14 mouse cellular contexts compared by ENCODE assay signal in genomic region chr13:92656815-92657513, GRCm38 (mm10). TPM values are rescaled to one million over a fixed set of nuclear protein-coding genes. Genes with fewer than 3 reads are reported as not detected.
DNase-seq lines count a peak whose midpoint lies in the region; ATAC-seq and TF ChIP-seq lines count a peak whose summit lies in the region.
"Had no signal": no experiment of that assay in that cellular context is flagged by ENCODE, and none has a peak within 500 bp of the region (broad histone marks: within the 10 kb centered on the region; RNA-seq: fewer than 3 reads in every experiment).

No protein-coding gene starts in this region.

- H3K4me1 ChIP-seq in liver, adult 2 months (ENCODE audit: control insufficient read depth, insufficient read depth, low read length) = peaks cover 18% of the 10 kb centered on the region
- H3K4me1 ChIP-seq in liver, embryonic 12.5 days = peaks cover 23% of the 10 kb centered on the region
- H3K4me1 ChIP-seq in cortical plate, adult 2 months (ENCODE audit: control insufficient read depth, insufficient read depth, low read length) = peaks cover 10% of the 10 kb centered on the region
- H3K4me1 ChIP-seq in hindbrain, postnatal 0 days (ENCODE audit: insufficient read depth, low read length) = peaks cover 9% of the 10 kb centered on the region; the same call in 1 of the 2 replicates

- H3K4me2 ChIP-seq in liver, embryonic 12.5 days = no peak overlapping the region
- H3K4me2 ChIP-seq in hindbrain, postnatal 0 days (ENCODE audit: low read depth, low read length) = no peak overlapping the region
- H3K4me2 ChIP-seq: forebrain, embryonic 12.5 days; neural tube, embryonic 13.5 days had no signal

- no peak overlapping the region for H3K27ac ChIP-seq in liver, adult 2 months (replicated peaks; ENCODE audit: insufficient read depth, low read depth, low read length)
- H3K27ac ChIP-seq in liver, embryonic 12.5 days = no peak overlapping the region
- H3K27ac ChIP-seq in cortical plate, adult 2 months (ENCODE audit: insufficient read depth, low read length) = peak overlapping the region; percentile 84; the same call in 1 of the 2 replicates
- no peak overlapping the region for H3K27ac ChIP-seq in hindbrain, postnatal 0 days
- H3K27ac ChIP-seq: forebrain, embryonic 12.5 days; neural tube, embryonic 13.5 days had no signal

- peaks cover 2% of the 10 kb centered on the region; the same call in 1 of the 2 replicates for H3K36me3 ChIP-seq in liver, adult 2 months (ENCODE audit: control insufficient read depth, insufficient read depth, low read length)
- H3K36me3 ChIP-seq in liver, embryonic 12.5 days = peaks cover 15% of the 10 kb centered on the region
- no peaks in the 10 kb centered on the region; the same call in 1 of the 2 replicates for H3K36me3 ChIP-seq in hindbrain, postnatal 0 days (ENCODE audit: insufficient read depth, low read length)
- H3K36me3 ChIP-seq: forebrain, embryonic 12.5 days had no signal

- intact Hi-C loops in gastrocnemius, postnatal 36 days (cut with DNase I) = no loop called here

- DNase-seq in gastrocnemius, adult 18-20 months (ENCODE audit: low spot score) = peak; percentile 24
- DNase-seq in gastrocnemius, postnatal 36 days = no peak
- DNase-seq in liver, adult 2 months (ENCODE audit: extremely low read depth, low read depth, low spot score) = peak; percentile 16
- no peak for DNase-seq in hindbrain, postnatal 0 days (ENCODE audit: low spot score)
- DNase-seq: adrenal gland, postnatal 36 days; lung, adult 18-20 months; spleen, adult 18-20 months had no signal

- H3K9ac ChIP-seq in liver, adult 2 months (ENCODE audit: low read depth, low read length) = no peak overlapping the region
- no peak overlapping the region for H3K9ac ChIP-seq in liver, embryonic 12.5 days
- H3K9ac ChIP-seq in hindbrain, postnatal 0 days (replicated peaks; ENCODE audit: low read length) = no peak overlapping the region
- H3K9ac ChIP-seq: forebrain, embryonic 12.5 days; neural tube, embryonic 13.5 days had no signal

- 52% methylated on average over 4 of the region's 4 CpGs for WGBS in liver, adult 2 months
- WGBS in liver, embryonic 12.5 days (ENCODE audit: insufficient replicate concordance) = 80% methylated on average over 4 of the region's 4 CpGs
- 64% methylated on average over 4 of the region's 4 CpGs for WGBS in hindbrain, postnatal 0 days

- ATAC-seq in liver, embryonic 12.5 days = no peak
- no peak for ATAC-seq in hindbrain, postnatal 0 days
- no peak for ATAC-seq in megakaryocyte, adult 5-6 weeks (ENCODE audit: poor library complexity, severe bottlenecking)
- ATAC-seq: inflammation-experienced regulatory T-cells, adult 6 months had no signal

- no peaks in the 10 kb centered on the region for H3K27me3 ChIP-seq in liver, adult 2 months (ENCODE audit: control insufficient read depth, insufficient read depth, low read length)
- H3K27me3 ChIP-seq in liver, embryonic 12.5 days (replicated peaks) = no peaks in the 10 kb centered on the region
- no peaks in the 10 kb centered on the region for H3K27me3 ChIP-seq in hindbrain, postnatal 0 days (ENCODE audit: insufficient read depth, low read length)
- H3K27me3 ChIP-seq: forebrain, embryonic 12.5 days; neural tube, embryonic 13.5 days had no signal

- H3K4me3 ChIP-seq in liver, adult 2 months (ENCODE audit: insufficient read depth, low read depth, low read length) = no peak overlapping the region
- no peak overlapping the region for H3K4me3 ChIP-seq in liver, embryonic 12.5 days
- H3K4me3 ChIP-seq in cortical plate, adult 2 months (ENCODE audit: insufficient read depth, low read length) = no peak overlapping the region
- H3K4me3 ChIP-seq in hindbrain, postnatal 0 days (ENCODE audit: low read length) = no peak overlapping the region
- H3K4me3 ChIP-seq: forebrain, embryonic 12.5 days; neural tube, embryonic 13.5 days had no signal

- H3K79me2 ChIP-seq in liver, adult 2 months (ENCODE audit: control insufficient read depth, insufficient read depth, low read length) = 0 out of 2 replicates have a peak, but pooled peaks cover 3% of the 10 kb centered on the region

- no peak for TF ChIP-seq POLR2A in liver, adult 2 months (IDR thresholded peaks at IDR 0.05; ENCODE audit: extremely low read depth, insufficient read depth, low read length)
- no peak for TF ChIP-seq POLR2A in cortical plate, adult 2 months (IDR thresholded peaks at IDR 0.05; ENCODE audit: extremely low read depth, insufficient read depth, low read length)

- H3K9me3 ChIP-seq in liver, embryonic 12.5 days (replicated peaks) = no peaks in the 10 kb centered on the region
- no peaks in the 10 kb centered on the region for H3K9me3 ChIP-seq in hindbrain, postnatal 0 days (ENCODE audit: low read length)
- H3K9me3 ChIP-seq: forebrain, embryonic 12.5 days; G1E; neural tube, embryonic 13.5 days had no signal

- no peak for TF ChIP-seq CTCF in liver, adult 2 months (IDR thresholded peaks at IDR 0.05; ENCODE audit: low read depth, low read length)
- no peak for TF ChIP-seq CTCF in cortical plate, adult 2 months (IDR thresholded peaks at IDR 0.05; ENCODE audit: extremely low read depth, insufficient read depth, low read length)
- no peak for TF ChIP-seq CTCF in hindbrain, postnatal 0 days (IDR thresholded peaks at IDR 0.05; ENCODE audit: low read depth)

RNA-seq across cellular contexts. Expression of gene Serinc5, which starts 46.1 kb away (rescaled TPM):
- 1 to 10 TPM; 2.1 to 2.9 TPM for total RNA-seq in gastrocnemius, adult 18-20 months (2021)
- total RNA-seq in gastrocnemius, postnatal 36 days (2021) = 1 to 10 TPM; 4.1 to 4.4 TPM
- total RNA-seq in liver, adult 2 months (2014; rRNA removed) = 18.0 and 24.1 TPM in 2 replicates
- polyA plus RNA-seq in liver, adult 2 months (2012; rRNA removed) = 10.9 and 14.3 TPM in 2 replicates
- 26.7 and 27.6 TPM in 2 replicates for polyA plus RNA-seq in liver, embryonic 12.5 days (2016; fragmentation: Nextera tagmentation; extraction: Ambion mirVana)
- 64.5 and 69.0 TPM in 2 replicates for polyA plus RNA-seq in cortical plate, adult 2 months (2012; rRNA removed)
- 42.8 and 52.5 TPM in 2 replicates for total RNA-seq in hindbrain, postnatal 0 days (2014; rRNA removed)
- 14.3 and 14.8 TPM in 2 replicates for polyA plus RNA-seq in hindbrain, postnatal 0 days (2015; fragmentation: Nextera tagmentation; extraction: Ambion mirVana)
- total RNA-seq in megakaryocyte, adult 5-6 weeks (2015) = 10.8 and 12.0 TPM in 2 replicates
- total RNA-seq in megakaryocyte, adult 5-6 weeks (2017) = 9.7 and 11.8 TPM in 2 replicates

Comparison
In these comparisons a context has a peak if more than half of its experiments do, and no peak if none do; other contexts are left out.
1. DNase-seq: peak in gastrocnemius, adult 18-20 months (single experiment) and liver, adult 2 months (single experiment); none in gastrocnemius, postnatal 36 days (0 of 2) and hindbrain, postnatal 0 days (single experiment).